Mouse (Mus musculus) spleen, adult 10 weeks (tissue): ENCODE results near the gene Elovl6. TPM values are rescaled to one million over a fixed set of nuclear protein-coding genes. Genes with fewer than 3 reads are reported as not detected.

Source experiments
- polyA plus RNA-seq: library from polyadenylated mRNA; stranded (reverse); fragments of 350-450 nt; fragmentation: Illumina TruSeq; extraction: RNeasy Lipid Tissue Mini Kit (QIAGEN cat#74804); gene quantifications from one replicate; pipeline ENCODE4 v1.2.3, GENCODE M21; 2015; ENCODE audit warnings: low replicate concordance; ENCODE audit not compliant: insufficient read depth

Elovl6 gene
- polyA plus RNA-seq: 4.5 TPM

DNA sequence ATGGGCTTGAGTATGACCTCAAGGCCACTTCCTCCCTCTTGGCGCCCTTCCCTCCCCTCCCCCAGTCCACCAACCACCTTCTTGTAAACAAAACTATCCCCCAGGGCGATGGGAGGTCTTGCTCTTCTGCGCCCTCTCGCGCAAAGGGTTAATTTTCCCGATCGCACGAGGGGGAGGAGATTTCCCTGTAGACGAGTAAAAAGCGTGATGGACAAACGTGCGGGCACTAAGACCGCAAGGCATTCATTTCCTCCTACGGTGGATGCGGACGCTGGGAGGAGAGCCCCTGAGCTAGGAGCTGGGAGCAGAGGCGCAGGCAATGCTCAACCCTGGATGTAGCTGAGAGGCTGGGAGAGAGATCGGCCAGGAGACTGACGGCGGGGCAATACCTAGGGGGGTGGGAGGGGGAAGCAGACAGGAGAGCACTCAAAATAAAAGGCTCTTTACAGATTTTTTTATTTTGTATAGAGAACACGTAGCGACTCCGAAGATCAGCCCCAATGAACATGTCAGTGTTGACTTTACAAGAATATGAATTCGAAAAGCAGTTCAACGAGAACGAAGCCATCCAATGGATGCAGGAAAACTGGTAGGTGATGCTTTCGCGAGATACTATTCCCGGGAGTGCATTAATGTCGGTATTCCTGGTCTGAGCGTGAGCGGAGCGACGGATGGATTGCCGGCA is at the start of gene Elovl6:
Elovl6 (plus strand) TSS at position 176 of the 685 bp plus-strand sequence.

Other genes starting within 250 kb of the Elovl6 start
- 2.5 TPM for gene Enpep, start 199.6 kb upstream of the Elovl6 start, polyA plus RNA-seq
- 1.7 TPM for gene Egf, start 223.0 kb downstream of the Elovl6 start, polyA plus RNA-seq